Mouse (Mus musculus): ENCODE results near the gene Gm45785. TPM values are rescaled to one million over a fixed set of nuclear protein-coding genes. Genes with fewer than 3 reads are reported as not detected.
"Not testable (repeated sequence)": the region's sequence is repeated elsewhere in the genome, so short reads cannot be mapped to it uniquely, and the experiment has no call there.

Gm45785 gene
- polyA plus RNA-seq, 1 experiment from 2014 or later: not detected

- no peak overlapping the region for H3K4me2 ChIP-seq
- 92% methylated on average over 7 of the region's 7 CpGs for WGBS
These were observed 37.9 kb upstream of the Gm45785 start for GRCm38 (mm10) chr7:140894031-140894430.

DNA sequence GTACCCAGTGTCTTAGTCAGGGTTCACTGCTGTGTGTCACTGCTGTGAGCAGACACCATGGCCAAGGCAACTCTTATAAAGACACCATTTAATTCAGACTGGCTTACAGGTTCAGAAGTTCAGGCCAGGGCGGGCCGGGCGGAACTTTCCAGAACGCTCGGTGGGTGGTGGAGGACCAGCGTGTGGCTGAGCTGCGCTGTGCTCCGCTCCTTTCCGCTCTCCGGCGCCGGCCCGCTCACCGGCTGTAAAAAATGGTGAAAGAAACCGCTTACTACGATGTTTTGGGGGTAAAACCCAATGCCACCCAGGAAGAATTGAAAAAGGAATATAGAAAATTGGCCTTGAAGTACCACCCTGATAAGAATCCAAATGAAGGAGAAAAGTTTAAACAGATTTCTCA lies 34.5 kb upstream of the Gm45785 start:
- peaks cover 33% of the 10 kb centered on the region for H3K36me3 ChIP-seq (ENCODE audit: control insufficient read depth, insufficient read depth, low read length)
- not testable (repeated sequence) for ATAC-seq (replicated peaks; ENCODE audit: low FRiP score); DNase-seq (ENCODE audit: low spot score); H3K27me3 ChIP-seq (replicated peaks; ENCODE audit: control insufficient read depth, insufficient read depth, low read length); H3K4me1 ChIP-seq (replicated peaks; ENCODE audit: control insufficient read depth, insufficient read depth, low read length); H3K4me2 ChIP-seq; H3K9me3 ChIP-seq (ENCODE audit: control insufficient read depth, low read length); H3K4me3 ChIP-seq (ENCODE audit: low read depth, low read length); H3K27ac ChIP-seq (ENCODE audit: low read depth, low read length); H3K9ac ChIP-seq (ENCODE audit: low read depth, low read length)
- WGBS: 94% methylated on average over 16 of the region's 16 CpGs

More at GRCm38 (mm10) chr7:140894031-140894430, 37.9 kb upstream of the Gm45785 start:
- no peak overlapping the region for H3K27ac ChIP-seq (ENCODE audit: low read depth, low read length)
- H3K9me3 ChIP-seq (ENCODE audit: control insufficient read depth, low read length): no peaks in the 10 kb centered on the region
- no peak overlapping the region for H3K4me3 ChIP-seq (ENCODE audit: low read depth, low read length)
- H3K9ac ChIP-seq (ENCODE audit: low read depth, low read length): no peak overlapping the region
- H3K27me3 ChIP-seq (replicated peaks; ENCODE audit: control insufficient read depth, insufficient read depth, low read length): no peaks in the 10 kb centered on the region
- DNase-seq (ENCODE audit: low spot score): no peak
- no peak for ATAC-seq (replicated peaks; ENCODE audit: low FRiP score)
- H3K4me1 ChIP-seq (replicated peaks; ENCODE audit: control insufficient read depth, insufficient read depth, low read length): no peaks in the 10 kb centered on the region
- peaks cover 39% of the 10 kb centered on the region for H3K36me3 ChIP-seq (ENCODE audit: control insufficient read depth, insufficient read depth, low read length)

GRCm38 (mm10) chr7:140882469-140882803 lies 26.3 kb upstream of the Gm45785 start:
- peaks cover 29% of the 10 kb centered on the region for H3K4me1 ChIP-seq (replicated peaks; ENCODE audit: control insufficient read depth, insufficient read depth, low read length)
- H3K4me2 ChIP-seq: peak overlapping the region; percentile 95
- H3K9me3 ChIP-seq (ENCODE audit: control insufficient read depth, low read length): no peaks in the 10 kb centered on the region
- under 1% methylated on average over 12 of the region's 12 CpGs for WGBS
- H3K36me3 ChIP-seq (ENCODE audit: control insufficient read depth, insufficient read depth, low read length): peaks cover 4% of the 10 kb centered on the region; the same call in 1 of the 2 replicates
- peak overlapping the region; percentile 91 for H3K27ac ChIP-seq (ENCODE audit: low read depth, low read length)
- H3K4me3 ChIP-seq (ENCODE audit: low read depth, low read length): peak overlapping the region; percentile 85
- no peaks in the 10 kb centered on the region for H3K27me3 ChIP-seq (replicated peaks; ENCODE audit: control insufficient read depth, insufficient read depth, low read length)
- ATAC-seq (replicated peaks; ENCODE audit: low FRiP score) (peak; percentile 41), DNase-seq (ENCODE audit: low spot score) (no peak)
- peak overlapping the region; percentile 72 for H3K9ac ChIP-seq (ENCODE audit: low read depth, low read length)

GRCm38 (mm10) chr7:140881696-140882468 lies 25.8 kb upstream of the Gm45785 start, which contains the start of the genes Psmd13 and Sirt3:
TSS of gene Psmd13 (plus strand) at chr7:140881968.
TSS of gene Sirt3 (minus strand) at chr7:140882309.
- ATAC-seq (replicated peaks; ENCODE audit: low FRiP score) (peak; percentile 91), DNase-seq (ENCODE audit: low spot score) (peak; percentile 89)
- Histone ChIP-seq H3K4me3 (ENCODE audit: low read depth, low read length) (peak within 1 kb of the TSS; percentile 85), H3K9me3 (ENCODE audit: control insufficient read depth, low read length) (no peaks in the 10 kb centered on the region), H3K27ac (ENCODE audit: low read depth, low read length) (peak within 1 kb of the TSS; percentile 91), H3K27me3 (replicated peaks; ENCODE audit: control insufficient read depth, insufficient read depth, low read length) (no peaks in the 10 kb centered on the region), H3K9ac (ENCODE audit: low read depth, low read length) (peak within 1 kb of the TSS; percentile 72), H3K4me2 (peak within 1 kb of the TSS; percentile 95), H3K36me3 (ENCODE audit: control insufficient read depth, insufficient read depth, low read length) (peaks cover 6% of the 10 kb centered on the region; the same call in 1 of the 2 replicates), H3K4me1 (replicated peaks; ENCODE audit: control insufficient read depth, insufficient read depth, low read length) (peaks cover 29% of the 10 kb centered on the region)
- WGBS: under 1% methylated on average over 59 of the region's 59 CpGs

- ATAC-seq (replicated peaks; ENCODE audit: low FRiP score) (no peak), DNase-seq (ENCODE audit: low spot score) (no peak)
- Histone ChIP-seq H3K4me2 (peak overlapping the region; percentile 95), H3K9me3 (ENCODE audit: control insufficient read depth, low read length) (no peaks in the 10 kb centered on the region), H3K4me1 (replicated peaks; ENCODE audit: control insufficient read depth, insufficient read depth, low read length) (peaks cover 29% of the 10 kb centered on the region), H3K36me3 (ENCODE audit: control insufficient read depth, insufficient read depth, low read length) (0 out of 2 replicates have a peak, but pooled peaks cover 4% of the 10 kb centered on the region), H3K27ac (ENCODE audit: low read depth, low read length) (peak overlapping the region; percentile 91), H3K27me3 (replicated peaks; ENCODE audit: control insufficient read depth, insufficient read depth, low read length) (no peaks in the 10 kb centered on the region), H3K9ac (ENCODE audit: low read depth, low read length) (peak overlapping the region; percentile 72), H3K4me3 (ENCODE audit: low read depth, low read length) (peak overlapping the region; percentile 85)
- WGBS: 20% methylated on average over 8 of the region's 8 CpGs
These were observed 24.9 kb upstream of the Gm45785 start for GRCm38 (mm10) chr7:140880865-140881515.

GRCm38 (mm10) chr7:140880419-140880818 lies 24.3 kb upstream of the Gm45785 start:
- peak overlapping the region; percentile 72 for H3K9ac ChIP-seq (ENCODE audit: low read depth, low read length)
- no peaks in the 10 kb centered on the region for H3K9me3 ChIP-seq (ENCODE audit: control insufficient read depth, low read length)
- H3K4me2 ChIP-seq: peak overlapping the region; percentile 95
- DNase-seq (ENCODE audit: low spot score): no peak
- 70% methylated on average over 3 of the region's 3 CpGs for WGBS
- peak overlapping the region; percentile 58 for H3K27ac ChIP-seq (ENCODE audit: low read depth, low read length)
- 0 out of 2 replicates have a peak, but pooled peaks cover 4% of the 10 kb centered on the region for H3K36me3 ChIP-seq (ENCODE audit: control insufficient read depth, insufficient read depth, low read length)
- peaks cover 29% of the 10 kb centered on the region for H3K4me1 ChIP-seq (replicated peaks; ENCODE audit: control insufficient read depth, insufficient read depth, low read length)
- no peaks in the 10 kb centered on the region for H3K27me3 ChIP-seq (replicated peaks; ENCODE audit: control insufficient read depth, insufficient read depth, low read length)
- peak overlapping the region; percentile 85 for H3K4me3 ChIP-seq (ENCODE audit: low read depth, low read length)
- ATAC-seq (replicated peaks; ENCODE audit: low FRiP score): no peak

- 0 out of 2 replicates have a peak overlapping the region, but pooled peaks have one; percentile 5 for H3K27ac ChIP-seq (ENCODE audit: low read depth, low read length)
These were observed 23.2 kb upstream of the Gm45785 start for GRCm38 (mm10) chr7:140879355-140879754.

GRCm38 (mm10) chr7:140877364-140877763 lies 21.2 kb upstream of the Gm45785 start:
- no peak overlapping the region for H3K4me3 ChIP-seq (ENCODE audit: low read depth, low read length)
- 0 out of 2 replicates have a peak, but pooled peaks cover 8% of the 10 kb centered on the region for H3K36me3 ChIP-seq (ENCODE audit: control insufficient read depth, insufficient read depth, low read length)
- DNase-seq (ENCODE audit: low spot score): no peak
- peaks cover 20% of the 10 kb centered on the region; the same call in 1 of the 2 replicates for H3K4me1 ChIP-seq (replicated peaks; ENCODE audit: control insufficient read depth, insufficient read depth, low read length)
- H3K4me2 ChIP-seq: no peak overlapping the region
- ATAC-seq (replicated peaks; ENCODE audit: low FRiP score): no peak
- H3K27me3 ChIP-seq (replicated peaks; ENCODE audit: control insufficient read depth, insufficient read depth, low read length): no peaks in the 10 kb centered on the region
- WGBS: 78% methylated on average over 6 of the region's 6 CpGs
- H3K9ac ChIP-seq (ENCODE audit: low read depth, low read length): no peak overlapping the region
- H3K27ac ChIP-seq (ENCODE audit: low read depth, low read length): no peak overlapping the region
- H3K9me3 ChIP-seq (ENCODE audit: control insufficient read depth, low read length): no peaks in the 10 kb centered on the region

More at GRCm38 (mm10) chr7:140879355-140879754, 23.2 kb upstream of the Gm45785 start:
- DNase-seq (ENCODE audit: low spot score) (no peak), ATAC-seq (replicated peaks; ENCODE audit: low FRiP score) (no peak)
- Histone ChIP-seq H3K9ac (ENCODE audit: low read depth, low read length) (peak overlapping the region; percentile 10; the same call in 1 of the 2 replicates), H3K36me3 (ENCODE audit: control insufficient read depth, insufficient read depth, low read length) (0 out of 2 replicates have a peak, but pooled peaks cover 4% of the 10 kb centered on the region), H3K4me2 (peak overlapping the region; percentile 95), H3K4me1 (replicated peaks; ENCODE audit: control insufficient read depth, insufficient read depth, low read length) (peaks cover 29% of the 10 kb centered on the region), H3K4me3 (ENCODE audit: low read depth, low read length) (peak overlapping the region; percentile 12; the same call in 1 of the 2 replicates), H3K9me3 (ENCODE audit: control insufficient read depth, low read length) (no peaks in the 10 kb centered on the region), H3K27me3 (replicated peaks; ENCODE audit: control insufficient read depth, insufficient read depth, low read length) (no peaks in the 10 kb centered on the region)
- 62% methylated on average over 7 of the region's 7 CpGs for WGBS
